Comparison of ENCODE assay signal across 15 mouse cellular contexts in genomic region chr2:32171658-32172433, GRCm38 (mm10). TPM values are rescaled to one million over a fixed set of nuclear protein-coding genes. Genes with fewer than 3 reads are reported as not detected.
A peak's percentile ranks its signal among the peaks of the same experiment; 100 is the strongest.
DNase-seq lines count a peak whose midpoint lies in the region; ATAC-seq lines count a peak whose summit lies in the region.
"Had no signal": no experiment of that assay in that cellular context is flagged by ENCODE, and none has a peak within 500 bp of the region (broad histone marks: within the 10 kb centered on the region; RNA-seq: fewer than 3 reads in every experiment).

No protein-coding gene starts in this region.

- no peak overlapping the region for H3K4me3 ChIP-seq in forebrain, embryonic 13.5 days
- no peak overlapping the region for H3K4me3 ChIP-seq in forebrain, embryonic 12.5 days (replicated peaks)
- H3K4me3 ChIP-seq in heart, embryonic 15.5 days = no peak overlapping the region
- H3K4me3 ChIP-seq in neural tube, embryonic 14.5 days (ENCODE audit: low read depth, low read length) = no peak overlapping the region
- H3K4me3 ChIP-seq in stomach, embryonic 16.5 days (replicated peaks; ENCODE audit: low read length) = no peak overlapping the region
- H3K4me3 ChIP-seq: limb, embryonic 12.5 days had no signal

- no peaks in the 10 kb centered on the region for H3K36me3 ChIP-seq in forebrain, embryonic 13.5 days (ENCODE audit: poor library complexity, severe bottlenecking)
- no peaks in the 10 kb centered on the region for H3K36me3 ChIP-seq in forebrain, embryonic 12.5 days (replicated peaks)
- H3K36me3 ChIP-seq in heart, embryonic 15.5 days = no peaks in the 10 kb centered on the region
- no peaks in the 10 kb centered on the region for H3K36me3 ChIP-seq in neural tube, embryonic 14.5 days (ENCODE audit: control insufficient read depth, insufficient read depth, low read length)
- no peaks in the 10 kb centered on the region for H3K36me3 ChIP-seq in stomach, embryonic 16.5 days (ENCODE audit: control insufficient read depth, insufficient read depth, low read length)
- H3K36me3 ChIP-seq: limb, embryonic 12.5 days had no signal

- intact Hi-C loops in heart, postnatal 14 days (cut with DNase I) = no loop called here
- intact Hi-C loops in left cerebral cortex, postnatal 36 days (cut with DNase I) = loop anchor here (2.0 kb wide), 1 partner anchor 19 kb away; no protein-coding TSS in a partner anchor

- H3K9me3 ChIP-seq in forebrain, embryonic 13.5 days (replicated peaks) = no peaks in the 10 kb centered on the region
- no peaks in the 10 kb centered on the region for H3K9me3 ChIP-seq in forebrain, embryonic 12.5 days
- H3K9me3 ChIP-seq in heart, embryonic 15.5 days (replicated peaks) = no peaks in the 10 kb centered on the region
- H3K9me3 ChIP-seq in neural tube, embryonic 14.5 days (ENCODE audit: control insufficient read depth, low read length) = no peaks in the 10 kb centered on the region
- H3K9me3 ChIP-seq in stomach, embryonic 16.5 days (replicated peaks; ENCODE audit: control insufficient read depth, low read length) = no peaks in the 10 kb centered on the region
- H3K9me3 ChIP-seq: limb, embryonic 12.5 days had no signal

- peaks cover 73% of the 10 kb centered on the region for H3K4me1 ChIP-seq in forebrain, embryonic 13.5 days
- H3K4me1 ChIP-seq in forebrain, embryonic 12.5 days = peaks cover 82% of the 10 kb centered on the region
- peaks cover 86% of the 10 kb centered on the region for H3K4me1 ChIP-seq in heart, embryonic 15.5 days (replicated peaks)
- peaks cover 55% of the 10 kb centered on the region for H3K4me1 ChIP-seq in neural tube, embryonic 14.5 days (ENCODE audit: control insufficient read depth, insufficient read depth, low read length)
- peaks cover 71% of the 10 kb centered on the region for H3K4me1 ChIP-seq in stomach, embryonic 16.5 days (ENCODE audit: control insufficient read depth, insufficient read depth, low read length)

- H3K27me3 ChIP-seq in forebrain, embryonic 13.5 days = no peaks in the 10 kb centered on the region
- H3K27me3 ChIP-seq in forebrain, embryonic 12.5 days = no peaks in the 10 kb centered on the region
- no peaks in the 10 kb centered on the region for H3K27me3 ChIP-seq in heart, embryonic 15.5 days
- no peaks in the 10 kb centered on the region for H3K27me3 ChIP-seq in neural tube, embryonic 14.5 days (ENCODE audit: control insufficient read depth, insufficient read depth, low read length)
- H3K27me3 ChIP-seq in stomach, embryonic 16.5 days (ENCODE audit: control insufficient read depth, insufficient read depth, low read length) = no peaks in the 10 kb centered on the region
- H3K27me3 ChIP-seq: limb, embryonic 12.5 days had no signal

- WGBS in forebrain, embryonic 13.5 days = 86% methylated on average over 14 of the region's 14 CpGs
- WGBS in forebrain, embryonic 12.5 days = 85% methylated on average over 14 of the region's 14 CpGs
- WGBS in heart, embryonic 15.5 days = 70% methylated on average over 14 of the region's 14 CpGs
- 79% methylated on average over 14 of the region's 14 CpGs for WGBS in neural tube, embryonic 14.5 days
- WGBS in stomach, embryonic 16.5 days = 64% methylated on average over 14 of the region's 14 CpGs

- H3K4me2 ChIP-seq in forebrain, embryonic 13.5 days = no peak overlapping the region
- no peak overlapping the region for H3K4me2 ChIP-seq in forebrain, embryonic 12.5 days
- H3K4me2 ChIP-seq in heart, embryonic 15.5 days = no peak overlapping the region
- no peak overlapping the region for H3K4me2 ChIP-seq in neural tube, embryonic 14.5 days (ENCODE audit: low read depth, low read length)
- H3K4me2 ChIP-seq in stomach, embryonic 16.5 days (ENCODE audit: low read depth, low read length) = no peak overlapping the region
- H3K4me2 ChIP-seq: limb, embryonic 12.5 days had no signal

- H3K9ac ChIP-seq in forebrain, embryonic 13.5 days = no peak overlapping the region
- H3K9ac ChIP-seq in forebrain, embryonic 12.5 days = no peak overlapping the region
- no peak overlapping the region for H3K9ac ChIP-seq in heart, embryonic 15.5 days
- no peak overlapping the region for H3K9ac ChIP-seq in neural tube, embryonic 14.5 days (replicated peaks; ENCODE audit: low read depth, low read length)
- H3K9ac ChIP-seq in stomach, embryonic 16.5 days (ENCODE audit: low read length) = no peak overlapping the region
- H3K9ac ChIP-seq: limb, embryonic 12.5 days; liver, postnatal 0 days had no signal

- no peak for DNase-seq in heart, postnatal 14 days
- DNase-seq in neural tube, embryonic 10.5 days (ENCODE audit: extremely low spot score, low spot score) = no peak
- no peak for DNase-seq in left cerebral cortex, postnatal 36 days (ENCODE audit: low spot score in 2 of 2)
- DNase-seq: B cell, adult 2 months; kidney, postnatal 14 days; layer of hippocampus, postnatal 36 days; liver, postnatal 0 days; thymus, postnatal 36 days had no signal

- no peak for ATAC-seq in forebrain, embryonic 13.5 days
- no peak for ATAC-seq in forebrain, embryonic 12.5 days (ENCODE audit: low FRiP score)
- ATAC-seq in heart, embryonic 15.5 days (replicated peaks; ENCODE audit: insufficient number of reproducible peaks, insufficient read depth, low FRiP score, low read depth) = no peak
- ATAC-seq in neural tube, embryonic 14.5 days (ENCODE audit: low read depth) = no peak
- no peak for ATAC-seq in stomach, embryonic 16.5 days (ENCODE audit: insufficient read depth, low FRiP score)
- ATAC-seq: liver, postnatal 0 days; midbrain, embryonic 16.5 days had no signal

- peak overlapping the region; percentile 31; the same call in 1 of the 2 replicates for H3K27ac ChIP-seq in forebrain, embryonic 13.5 days
- no peak overlapping the region for H3K27ac ChIP-seq in forebrain, embryonic 12.5 days
- H3K27ac ChIP-seq in heart, embryonic 15.5 days = peak overlapping the region; percentile 24
- H3K27ac ChIP-seq in neural tube, embryonic 14.5 days (ENCODE audit: low read depth, low read length) = peak overlapping the region; percentile 16; the same call in 1 of the 2 replicates
- peak overlapping the region; percentile 36; the same call in 1 of the 2 replicates for H3K27ac ChIP-seq in stomach, embryonic 16.5 days (ENCODE audit: low read length)
- H3K27ac ChIP-seq: limb, embryonic 12.5 days had no signal

RNA-seq across cellular contexts. Expression of gene Prrc2b, which starts 21.0 kb away (rescaled TPM):
- 53.0 and 57.4 TPM in 2 replicates for polyA plus RNA-seq in forebrain, embryonic 13.5 days (2015; fragmentation: Nextera tagmentation; extraction: Ambion mirVana)
- 96.9 and 110 TPM in 2 replicates for polyA plus RNA-seq in forebrain, embryonic 12.5 days (2016; fragmentation: Nextera tagmentation; extraction: Ambion mirVana)
- polyA plus RNA-seq in heart, embryonic 15.5 days (2015; fragmentation: Nextera tagmentation; extraction: Ambion mirVana) = 21.0 and 34.8 TPM in 2 replicates
- 100 to 1,000 TPM in 1 of 2 experiments, 10 to 100 TPM in 1; 92.9 to 101 TPM for total RNA-seq in heart, postnatal 14 days (2021)
- 101 and 118 TPM in 2 replicates for polyA plus RNA-seq in neural tube, embryonic 14.5 days (2014; fragmentation: Nextera tagmentation; extraction: Ambion mirVana)
- 22.7 and 27.3 TPM in 2 replicates for polyA plus RNA-seq in stomach, embryonic 16.5 days (2015; fragmentation: Nextera tagmentation; extraction: Ambion mirVana)
- total RNA-seq in left cerebral cortex, postnatal 36 days (2021) = 100 to 1,000 TPM; 257 to 259 TPM
